Mouse (Mus musculus) MEL (cell line): Measurements from ENCODE around the gene Garnl3. TPM values are rescaled to one million over a fixed set of nuclear protein-coding genes. Genes with fewer than 3 reads are reported as not detected.

Source experiments
- DNase-seq: peaks from one replicate; pipeline ENCODE4 v3.0.0; 2011; ENCODE audit warnings: low read depth, low spot score
- H3K27ac ChIP-seq: 2 replicates; pipeline ENCODE4 v1.5.1; 2012; ENCODE audit warnings: low read depth, mild to moderate bottlenecking, control low read depth, low read length, moderate library complexity; ENCODE audit not compliant: control insufficient read depth
- H3K27me3 ChIP-seq, 2 experiments: fragments of 150-350 bp in 1 of 2; sonication (generic) in 1 of 2; 2 replicates each; pipeline ENCODE4 v1.6.1; 2012; ENCODE audit warnings: low read length in 2 of 2, mild to moderate bottlenecking in 2 of 2, improper control_type of control experiment in 1 of 2, moderate library complexity in 1 of 2; ENCODE audit not compliant: insufficient read depth in 2 of 2, control insufficient read depth in 1 of 2
- H3K36me3 ChIP-seq, 2 experiments: 2 replicates each; pipeline ENCODE4 v1.6.1; 2012 to 2014; ENCODE audit warnings: low read length in 2 of 2, improper control_type of control experiment in 1 of 2, inconsistent platforms in 1 of 2, mild to moderate bottlenecking in 1 of 2; ENCODE audit not compliant: insufficient read depth in 2 of 2, control insufficient read depth in 1 of 2
- H3K4me1 ChIP-seq, 2 experiments: fragments of 150-350 bp in 1 of 2; sonication (generic) in 1 of 2; 2 replicates each; pipeline ENCODE4 v1.6.1; 2012; ENCODE audit warnings: low read length in 2 of 2, improper control_type of control experiment in 1 of 2, mild to moderate bottlenecking in 1 of 2; ENCODE audit not compliant: insufficient read depth in 2 of 2, control insufficient read depth in 1 of 2
- H3K4me3 ChIP-seq, 2 experiments: fragments of 150-350 bp in 1 of 2; sonication (generic) in 1 of 2; 2 replicates each; pipeline ENCODE4 v1.5.1; 2012; ENCODE audit warnings: low read depth in 2 of 2, low read length in 2 of 2, mild to moderate bottlenecking in 2 of 2, moderate library complexity in 2 of 2, control low read depth in 1 of 2, improper control_type of control experiment in 1 of 2; ENCODE audit not compliant: control insufficient read depth in 1 of 2, insufficient read depth in 1 of 2
- H3K79me2 ChIP-seq: 2 replicates; pipeline ENCODE4 v1.6.1; 2012; ENCODE audit warnings: mild to moderate bottlenecking, low read length, moderate library complexity; ENCODE audit not compliant: control insufficient read depth, poor library complexity, insufficient read depth
- H3K9ac ChIP-seq: 2 replicates; pipeline ENCODE4 v1.6.1; 2012; ENCODE audit warnings: low read depth, mild to moderate bottlenecking, control low read depth, low read length, moderate library complexity; ENCODE audit not compliant: control insufficient read depth, poor library complexity, severe bottlenecking
- H3K9me3 ChIP-seq: fragments of 150-350 bp; sonication (generic); replicated peaks from 2 replicates; pipeline ENCODE4 v1.6.1; 2012; ENCODE audit warnings: mild to moderate bottlenecking, low read length, improper control_type of control experiment, moderate library complexity; ENCODE audit not compliant: insufficient read depth
- CTCF ChIP-seq, 3 experiments: IDR thresholded peaks in 2 of 3; conservative IDR thresholded peaks in 1 of 3; 2 replicates each; pipeline ENCODE4 v1.5.1; 2011 to 2012; ENCODE audit warnings: low read length in 3 of 3, low read depth in 2 of 3, mild to moderate bottlenecking in 2 of 3, improper control_type of control experiment in 1 of 3, inconsistent platforms in 1 of 3, mixed read lengths in 1 of 3, moderate library complexity in 1 of 3; ENCODE audit not compliant: control insufficient read depth in 1 of 3, insufficient read depth in 1 of 3, poor library complexity in 1 of 3, severe bottlenecking in 1 of 3
- EP300 ChIP-seq, 2 experiments: IDR thresholded peaks; 2 replicates each; pipeline ENCODE4 v1.6.1; 2011; ENCODE audit warnings: improper control_type of control experiment in 2 of 2, low read length in 2 of 2, low read depth in 1 of 2, mild to moderate bottlenecking in 1 of 2
- GABPA ChIP-seq: IDR thresholded peaks from 2 replicates; pipeline ENCODE4 v1.6.1; 2012; ENCODE audit warnings: low read depth, mild to moderate bottlenecking, inconsistent platforms, low read length, improper control_type of control experiment, moderate library complexity
- GATA1 ChIP-seq: IDR thresholded peaks from 2 replicates; pipeline ENCODE4 v1.6.1; 2011; ENCODE audit warnings: low read depth, low read length, improper control_type of control experiment
- HCFC1 ChIP-seq: IDR thresholded peaks from 2 replicates; pipeline ENCODE4 v1.6.1; 2012; ENCODE audit warnings: low read depth, mild to moderate bottlenecking, inconsistent platforms, low read length, improper control_type of control experiment, moderate library complexity
- MAFK ChIP-seq: IDR thresholded peaks from 2 replicates; pipeline ENCODE4 v1.6.1; 2011; ENCODE audit warnings: low read depth, mild to moderate bottlenecking, low read length, improper control_type of control experiment, borderline replicate concordance
- MAX ChIP-seq: IDR thresholded peaks from 2 replicates; pipeline ENCODE4 v1.6.1; 2011; ENCODE audit warnings: low read length, improper control_type of control experiment
- MEF2A ChIP-seq: IDR thresholded peaks from 2 replicates; pipeline ENCODE4 v1.6.1; 2014; ENCODE audit warnings: low read depth, mild to moderate bottlenecking, inconsistent platforms, low read length, improper control_type of control experiment; ENCODE audit not compliant: poor library complexity, insufficient replicate concordance, severe bottlenecking; ENCODE audit errors: extremely low read depth
- MXI1 ChIP-seq: IDR thresholded peaks from 2 replicates; pipeline ENCODE4 v1.6.1; 2011; ENCODE audit warnings: mild to moderate bottlenecking, low read depth, low read length, improper control_type of control experiment
- MYC ChIP-seq: IDR thresholded peaks from 2 replicates; pipeline ENCODE4 v1.6.1; 2011; ENCODE audit warnings: low read depth, mild to moderate bottlenecking, low read length, improper control_type of control experiment, moderate library complexity
- NELFE ChIP-seq: IDR thresholded peaks from 2 replicates; pipeline ENCODE4 v1.6.1; 2011; ENCODE audit warnings: low read depth, low read length, improper control_type of control experiment
- NRF1 ChIP-seq: IDR thresholded peaks from 2 replicates; pipeline ENCODE4 v1.6.1; 2014; ENCODE audit warnings: low read depth, mild to moderate bottlenecking, inconsistent platforms, low read length, improper control_type of control experiment, moderate library complexity; ENCODE audit not compliant: poor library complexity, insufficient read depth, severe bottlenecking
- POLR2AphosphoS5 ChIP-seq: IDR thresholded peaks from 2 replicates; pipeline ENCODE4 v1.6.1; 2012; ENCODE audit warnings: low read depth, borderline replicate concordance, mild to moderate bottlenecking, inconsistent platforms, low read length, moderate library complexity, mixed read lengths
- RAD21 ChIP-seq: IDR thresholded peaks from 2 replicates; pipeline ENCODE4 v1.6.1; 2011; ENCODE audit warnings: mild to moderate bottlenecking, low read depth, low read length, improper control_type of control experiment
- TCF12 ChIP-seq: IDR thresholded peaks from 2 replicates; pipeline ENCODE4 v1.6.1; 2014; ENCODE audit warnings: low read depth, mild to moderate bottlenecking, inconsistent platforms, low read length, improper control_type of control experiment, moderate library complexity
- UBTF ChIP-seq: IDR thresholded peaks from 2 replicates; pipeline ENCODE4 v1.6.1; 2012; ENCODE audit warnings: low read depth, mild to moderate bottlenecking, inconsistent platforms, low read length, improper control_type of control experiment, moderate library complexity, borderline replicate concordance; ENCODE audit not compliant: insufficient read depth
- USF2 ChIP-seq, 2 experiments: IDR thresholded peaks; 2 replicates each; pipeline ENCODE4 v1.6.1; 2011 to 2012; ENCODE audit warnings: improper control_type of control experiment in 2 of 2, low read length in 2 of 2, borderline replicate concordance in 1 of 2, inconsistent platforms in 1 of 2, low read depth in 1 of 2, mild to moderate bottlenecking in 1 of 2; ENCODE audit not compliant: insufficient read depth in 1 of 2
- ZC3H11A ChIP-seq: IDR thresholded peaks from 2 replicates; pipeline ENCODE4 v1.6.1; 2012; ENCODE audit warnings: low read depth, mild to moderate bottlenecking, inconsistent platforms, low read length, improper control_type of control experiment
- ZKSCAN1 ChIP-seq: IDR thresholded peaks from 2 replicates; pipeline ENCODE4 v1.6.1; 2012; ENCODE audit warnings: low read depth, mild to moderate bottlenecking, inconsistent platforms, low read length, improper control_type of control experiment, moderate library complexity
- ZMIZ1 ChIP-seq: IDR thresholded peaks from 2 replicates; pipeline ENCODE4 v1.6.1; 2012; ENCODE audit warnings: low read depth, mild to moderate bottlenecking, inconsistent platforms, low read length, improper control_type of control experiment, moderate library complexity
- ZNF384 ChIP-seq: IDR thresholded peaks from 2 replicates; pipeline ENCODE4 v1.6.1; 2012; ENCODE audit warnings: low read depth, mild to moderate bottlenecking, inconsistent platforms, low read length, improper control_type of control experiment
- polyA plus RNA-seq, 2 experiments: library from polyadenylated mRNA; stranded (reverse) in 1 of 2; unstranded in 1 of 2; fragments of >175 nt in 1 of 2; fragments of >200 nt in 1 of 2; gene quantifications; 2 replicates each; pipeline versions ENCODE4 v1.2.1 to v1.2.4; 2012; ENCODE audit warnings: low replicate concordance in 2 of 2, low read depth in 1 of 2; ENCODE audit not compliant: insufficient read length in 2 of 2, insufficient read depth in 1 of 2, missing spikeins in 1 of 2
- total RNA-seq: library from RNA; depleted of rRNA; stranded (reverse); fragments of 300-350 nt; gene quantifications from 2 replicates; pipeline ENCODE4 v1.2.3, GENCODE M21; 2012

Gene Garnl3
- total and polyA plus RNA-seq, 3 experiments = 1.5 to 2.3 TPM; not detected in 1

DNA sequence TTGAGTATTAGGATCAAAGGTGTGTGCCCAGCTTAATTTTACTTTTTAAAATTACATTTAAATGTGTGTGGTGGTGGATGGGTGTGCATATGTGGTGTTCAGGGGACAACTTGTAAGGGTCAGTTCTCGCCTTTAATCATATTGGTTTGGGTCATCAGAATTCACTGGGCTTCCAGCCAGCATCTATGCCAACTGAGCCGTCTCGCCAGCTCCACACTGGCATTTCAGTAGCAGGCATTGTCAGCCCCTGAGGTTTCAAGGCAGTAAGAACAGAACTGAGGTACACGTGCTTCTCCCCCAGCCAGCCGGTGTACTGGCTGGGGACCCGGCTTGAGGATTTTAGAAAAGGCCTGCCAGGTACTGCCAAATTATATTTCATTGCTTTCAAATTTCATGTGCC lies 134.4 kb downstream of the Garnl3 start:
- no peak overlapping the region for H3K9ac ChIP-seq
- no peaks in the 10 kb centered on the region for H3K36me3 ChIP-seq
- no peaks in the 10 kb centered on the region for H3K9me3 ChIP-seq
- DNase-seq = no peak
- no peak overlapping the region for H3K4me3 ChIP-seq
- 0 out of 4 replicates have a peak, but pooled peaks cover 0 to 2% of the 10 kb centered on the region in 2 experiments for H3K27me3 ChIP-seq
- no peak overlapping the region for H3K27ac ChIP-seq
- H3K4me1 ChIP-seq = no peaks in the 10 kb centered on the region
- TF ChIP-seq NRF1 (no peak), GABPA (no peak), GATA1 (no peak), USF2 (IDR thresholded peaks at IDR 0.05; ENCODE audit: borderline replicate concordance in 1 of 2, insufficient read depth in 1 of 2, low read depth in 1 of 2, low read length in 2 of 2) (no peak), HCFC1 (no peak), MYC (no peak), ZC3H11A (no peak), ZNF384 (no peak), TCF12 (no peak), CTCF (IDR thresholded peaks at IDR 0.05 in 2 of 3, conservative IDR thresholded peaks at IDR 0.05 in 1 of 3; ENCODE audit: control insufficient read depth in 1 of 3, insufficient read depth in 1 of 3, low read depth in 2 of 3, low read length in 3 of 3, poor library complexity in 1 of 3, severe bottlenecking in 1 of 3) (no peak), RAD21 (no peak), ZKSCAN1 (no peak), MEF2A (no peak), NELFE (no peak), UBTF (no peak), EP300 (IDR thresholded peaks at IDR 0.05; ENCODE audit: low read depth in 1 of 2, low read length in 2 of 2) (no peak), ZMIZ1 (no peak)
- TF ChIP-seq, all 39 proteins: peak for 0
- H3K79me2 ChIP-seq = no peaks in the 10 kb centered on the region; the same call in 1 of the 2 replicates

DNA sequence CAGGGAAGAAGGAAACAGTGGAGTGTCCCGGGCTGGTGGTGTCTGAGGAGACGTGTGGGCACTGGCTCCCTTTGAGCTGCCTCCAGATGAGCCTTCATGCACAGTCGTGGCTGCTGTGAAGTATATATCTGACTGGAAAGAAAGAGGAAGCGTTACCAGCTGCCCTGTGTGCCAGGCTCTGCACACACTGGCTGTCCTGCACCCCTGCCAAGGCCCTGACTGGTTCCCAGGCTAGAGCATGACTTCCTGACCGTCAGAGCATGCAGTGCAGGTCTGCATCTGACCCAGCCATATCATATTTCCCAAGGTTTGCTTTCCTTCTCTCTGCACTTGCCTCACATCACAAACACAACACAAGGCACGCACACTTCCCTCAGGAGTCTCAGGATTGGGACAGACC lies 139.3 kb downstream of the Garnl3 start:
- H3K36me3 ChIP-seq = no peaks in the 10 kb centered on the region
- H3K9ac ChIP-seq = no peak overlapping the region
- H3K79me2 ChIP-seq = no peaks in the 10 kb centered on the region
- H3K4me1 ChIP-seq = no peaks in the 10 kb centered on the region
- H3K4me3 ChIP-seq = no peak overlapping the region
- no peaks in the 10 kb centered on the region; a peak in 1 of 4 replicates for H3K27me3 ChIP-seq
- no peak for TF ChIP-seq MAX
- no peak for TF ChIP-seq MXI1
- no peak for TF ChIP-seq MAFK
- no peak for TF ChIP-seq POLR2AphosphoS5
- no peak for TF ChIP-seq MYC
- no peak for TF ChIP-seq HCFC1
- no peak for TF ChIP-seq ZKSCAN1
- DNase-seq = no peak
- H3K27ac ChIP-seq = no peak overlapping the region
- no peaks in the 10 kb centered on the region for H3K9me3 ChIP-seq
